Mouse (Mus musculus) spleen, adult 2 months (tissue): ENCODE measurements around the gene Mt2. TPM values are rescaled to one million over a fixed set of nuclear protein-coding genes. Genes with fewer than 3 reads are reported as not detected.

Source experiments
- DNase-seq, 2 experiments: peaks; one replicate each; pipeline versions ENCODE4 v3.0.0 to v3.0.0-alpha.2; 2012 to 2021; ENCODE audit warnings: low spot score in 2 of 2, low read depth in 1 of 2
- H3K27ac ChIP-seq: fragments of 200-500 bp; 2 replicates; pipeline ENCODE4 v1.5.1; 2012; ENCODE audit warnings: low read length, inconsistent platforms; ENCODE audit not compliant: insufficient read depth
- H3K27me3 ChIP-seq: fragments of 200-500 bp; 2 replicates; pipeline ENCODE4 v1.6.1; 2012; ENCODE audit warnings: mild to moderate bottlenecking, moderate library complexity, low read length, inconsistent platforms; ENCODE audit not compliant: control insufficient read depth, insufficient read depth
- H3K36me3 ChIP-seq: fragments of 200-500 bp; 2 replicates; pipeline ENCODE4 v1.6.1; 2012; ENCODE audit warnings: mild to moderate bottlenecking, low read length, inconsistent platforms; ENCODE audit not compliant: control insufficient read depth, insufficient read depth
- H3K4me1 ChIP-seq: fragments of 200-500 bp; 2 replicates; pipeline ENCODE4 v1.6.1; 2011; ENCODE audit warnings: inconsistent platforms; ENCODE audit not compliant: control insufficient read depth, insufficient read depth, insufficient read length
- H3K4me3 ChIP-seq: fragments of 200-500 bp; 2 replicates; pipeline ENCODE4 v1.5.1; 2011; ENCODE audit warnings: mild to moderate bottlenecking, inconsistent platforms; ENCODE audit not compliant: insufficient read depth, insufficient read length; ENCODE audit errors: extremely low read depth
- CTCF ChIP-seq: fragments of 200-500 bp; IDR thresholded peaks from 2 replicates; pipeline ENCODE4 v1.5.1; 2011; ENCODE audit warnings: mild to moderate bottlenecking, inconsistent platforms; ENCODE audit not compliant: insufficient read depth, insufficient read length, insufficient replicate concordance; ENCODE audit errors: extremely low read depth
- POLR2A ChIP-seq: fragments of 200-500 bp; IDR thresholded peaks from 2 replicates; pipeline ENCODE4 v1.6.1; 2011; ENCODE audit warnings: low read depth, low read length, inconsistent platforms
- WGBS: fragments of 180-500 bp; shearing (Covaris S2); methylation state at CpG from one replicate; pipeline ENCODE4 v1.1.7; 2018; 5-methylcytosine and 5-hydroxymethylcytosine counted together
- polyA plus RNA-seq: library from polyadenylated mRNA; depleted of rRNA; stranded (reverse); fragments of >200 nt; gene quantifications from 2 replicates; pipeline ENCODE4 v1.2.3, GENCODE M21; 2012

Gene Mt2
- polyA plus RNA-seq, 1 experiment = 19.9 TPM

- 8% methylated on average over 25 of the region's 25 CpGs for WGBS
- Histone ChIP-seq H3K27ac (no peak overlapping the region), H3K4me3 (peak overlapping the region; percentile 35; the same call in 1 of the 2 replicates), H3K36me3 (no peaks in the 10 kb centered on the region), H3K27me3 (0 out of 2 replicates have a peak, but pooled peaks cover 2% of the 10 kb centered on the region), H3K4me1 (peaks cover 5% of the 10 kb centered on the region)
- TF ChIP-seq POLR2A = no peak
- TF ChIP-seq CTCF = no peak
- no peak for DNase-seq
Observed at GRCm38 (mm10) chr8:94179713-94180560, 7.5 kb downstream of the Mt2 start.

DNA sequence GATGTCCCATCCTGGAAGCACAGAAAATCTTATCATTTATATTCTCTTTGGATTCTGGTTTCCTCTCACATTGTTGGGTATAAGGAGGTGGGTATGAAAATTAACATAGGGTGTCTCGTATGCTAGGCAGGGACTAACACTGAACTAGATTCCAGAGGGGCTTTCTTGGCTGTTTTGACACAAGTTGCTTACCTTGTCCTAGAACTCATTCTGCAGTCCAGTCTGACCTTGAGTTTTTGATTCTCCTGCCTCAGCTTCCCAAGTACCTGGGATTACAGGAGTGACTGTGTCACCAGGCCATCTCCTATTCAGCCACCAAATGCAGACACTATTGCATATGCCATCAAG is 8.1 kb downstream of the Mt2 start:
- DNase-seq = no peak
- Histone ChIP-seq H3K36me3 (no peaks in the 10 kb centered on the region), H3K27me3 (0 out of 2 replicates have a peak, but pooled peaks cover 2% of the 10 kb centered on the region), H3K4me1 (peaks cover 5% of the 10 kb centered on the region), H3K27ac (no peak overlapping the region), H3K4me3 (no peak overlapping the region)
- WGBS = 81% methylated on average over 1 of the region's 1 CpGs
- no peak for TF ChIP-seq POLR2A
- no peak for TF ChIP-seq CTCF

- 0 out of 2 replicates have a peak, but pooled peaks cover 2% of the 10 kb centered on the region for H3K27me3 ChIP-seq
- peaks cover 7% of the 10 kb centered on the region for H3K4me1 ChIP-seq
- H3K36me3 ChIP-seq = no peaks in the 10 kb centered on the region
- 69% methylated on average over 13 of the region's 13 CpGs for WGBS
- no peak overlapping the region for H3K27ac ChIP-seq
- DNase-seq = no peak
- no peak for TF ChIP-seq CTCF
- no peak for TF ChIP-seq POLR2A
- H3K4me3 ChIP-seq = no peak overlapping the region
Observed at GRCm38 (mm10) chr8:94182055-94182929, 9.8 kb downstream of the Mt2 start.

GRCm38 (mm10) chr8:94183117-94183516 is 10.7 kb downstream of the Mt2 start:
- TF ChIP-seq CTCF (peak; percentile 65), POLR2A (no peak)
- Histone ChIP-seq H3K4me1 (peaks cover 7% of the 10 kb centered on the region), H3K36me3 (no peaks in the 10 kb centered on the region), H3K27ac (no peak overlapping the region), H3K4me3 (peak overlapping the region; percentile 40; the same call in 1 of the 2 replicates), H3K27me3 (0 out of 2 replicates have a peak, but pooled peaks cover 2% of the 10 kb centered on the region)
- DNase-seq = peak; percentile 55 to 59
- WGBS = 1% methylated on average over 16 of the region's 16 CpGs

DNA sequence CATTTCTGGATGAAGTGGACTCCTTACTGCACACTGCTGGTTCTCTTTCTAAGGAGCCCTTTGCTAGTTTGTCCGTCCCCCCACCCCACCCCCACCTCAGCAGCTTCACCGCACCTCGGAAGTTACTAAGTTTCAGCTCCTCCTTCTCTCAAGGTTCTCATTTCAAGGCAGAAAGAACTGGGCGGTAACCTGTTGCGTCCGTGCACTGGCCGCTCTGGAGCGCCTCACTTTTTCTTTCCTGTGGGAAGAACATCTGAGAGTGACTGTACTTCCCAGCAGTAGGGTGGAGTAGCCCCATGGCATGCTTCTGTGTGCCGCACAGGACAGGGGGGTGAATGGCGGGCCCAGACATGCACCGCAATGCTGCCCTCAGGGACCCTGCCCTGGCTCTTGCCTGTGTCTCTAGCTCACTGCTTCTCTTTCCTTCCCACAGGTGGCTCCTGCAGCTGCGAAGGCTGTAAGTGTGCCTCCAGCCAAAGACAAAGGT is 11.9 kb downstream of the Mt2 start:
- H3K4me1 ChIP-seq = peaks cover 4% of the 10 kb centered on the region
- no peak overlapping the region for H3K27ac ChIP-seq
- H3K27me3 ChIP-seq = 0 out of 2 replicates have a peak, but pooled peaks cover 2% of the 10 kb centered on the region
- no peaks in the 10 kb centered on the region for H3K36me3 ChIP-seq
- WGBS = 41% methylated on average over 12 of the region's 12 CpGs
- TF ChIP-seq POLR2A (no peak), CTCF (no peak)
- H3K4me3 ChIP-seq = no peak overlapping the region
- DNase-seq = no peak

- no peak for DNase-seq
- Histone ChIP-seq H3K4me1 (peaks cover 2% of the 10 kb centered on the region; the same call in 1 of the 2 replicates), H3K4me3 (no peak overlapping the region), H3K27ac (no peak overlapping the region), H3K27me3 (no peaks in the 10 kb centered on the region), H3K36me3 (no peaks in the 10 kb centered on the region)
- no peak for TF ChIP-seq CTCF
- 59% methylated on average over 6 of the region's 6 CpGs for WGBS
Observed at GRCm38 (mm10) chr8:94185791-94186190, 13.3 kb downstream of the Mt2 start.

GRCm38 (mm10) chr8:94186542-94186941 is 14.1 kb downstream of the Mt2 start:
- Histone ChIP-seq H3K36me3 (no peaks in the 10 kb centered on the region), H3K27ac (no peak overlapping the region), H3K27me3 (no peaks in the 10 kb centered on the region), H3K4me3 (no peak overlapping the region), H3K4me1 (peaks cover 6% of the 10 kb centered on the region; the same call in 1 of the 2 replicates)
- TF ChIP-seq CTCF (peak; percentile 60; the same call in 1 of the 2 replicates), POLR2A (no peak)
- WGBS = 9% methylated on average over 17 of the region's 17 CpGs
- DNase-seq = peak; percentile 41 to 63
